Mouse (Mus musculus): ENCODE measurements around the gene Mfsd2b.
A peak's percentile ranks its signal among the peaks of the same experiment; 100 is the strongest.

DNA sequence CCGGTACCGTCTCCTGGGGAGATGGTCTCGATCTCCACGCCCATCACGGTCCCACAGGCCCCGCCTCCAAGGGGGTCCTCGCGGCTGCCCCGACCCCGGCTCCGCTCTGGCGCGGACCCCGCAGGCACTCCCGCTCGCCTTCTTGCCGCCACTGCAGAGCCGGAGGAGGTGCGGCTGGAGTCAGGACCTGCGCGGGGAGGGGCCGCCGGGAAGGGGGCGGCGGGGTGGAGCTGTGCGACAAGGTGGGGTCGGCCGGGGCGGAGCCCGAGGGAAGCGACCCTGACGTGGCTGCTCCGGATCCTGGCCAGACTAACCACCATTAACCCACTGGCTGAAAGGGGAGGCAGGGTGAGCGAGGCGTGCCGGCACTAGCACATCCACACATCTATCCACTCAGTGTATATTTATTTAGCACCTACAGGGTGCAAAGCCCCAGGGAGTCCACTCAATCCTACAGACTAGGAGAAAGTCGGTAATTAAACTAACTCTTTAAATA lies 32.7 kb downstream of the Mfsd2b start, which contains the start of gene Fkbp1b:
- no peak for TF ChIP-seq CTCF (IDR thresholded peaks at IDR 0.05; ENCODE audit: borderline replicate concordance, insufficient read depth, low read depth, low read length)
- 0 out of 2 replicates have a peak, but pooled peaks have one; percentile 5 for TF ChIP-seq POLR2A (IDR thresholded peaks at IDR 0.05; ENCODE audit: borderline replicate concordance, insufficient read depth, low read length)

Measured in cerebellum, adult 2 months (tissue).